Mouse (Mus musculus): ENCODE results near the gene Hist1h2ag. TPM values are rescaled to one million over a fixed set of nuclear protein-coding genes. Genes with fewer than 3 reads are reported as not detected.
"Not testable (repeated sequence)": the region's sequence is repeated elsewhere in the genome, so short reads cannot be mapped to it uniquely, and the experiment has no call there.

Gene Hist1h2ag
- total and polyA plus RNA-seq, 2 experiments from 2014 or later, result 4.8 to 193 TPM

DNA sequence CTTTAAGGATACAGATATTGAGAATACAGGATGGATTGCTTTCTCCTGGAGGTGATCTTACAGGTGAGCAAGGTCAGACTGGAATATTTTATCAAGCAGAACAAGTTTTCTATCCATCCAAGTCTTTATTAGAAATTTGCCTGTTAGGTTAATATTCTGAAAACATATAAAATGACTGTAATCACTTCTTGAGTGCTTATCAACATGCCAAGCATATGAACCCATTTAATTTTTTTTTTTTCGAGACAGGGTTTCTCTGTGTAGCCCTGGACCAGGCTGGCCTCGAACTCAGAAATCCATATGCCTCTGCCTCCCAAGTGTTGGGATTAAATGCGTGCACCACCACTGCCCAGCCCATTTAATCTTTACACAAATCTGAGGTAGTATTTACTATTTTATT, 5.8 kb downstream of the Hist1h2ag start:
- Histone ChIP-seq H3K27ac (ENCODE audit: low read depth, low read length) (no peak overlapping the region), H3K9ac (no peak overlapping the region), H3K4me2 (ENCODE audit: low read depth) (no peak overlapping the region), H3K36me3 (ENCODE audit: insufficient read depth) (no peaks in the 10 kb centered on the region), H3K4me3 (ENCODE audit: low read depth, low read length) (no peak overlapping the region), H3K27me3 (ENCODE audit: insufficient read depth, low read length) (no peaks in the 10 kb centered on the region), H3K9me3 (ENCODE audit: low read length) (no peaks in the 10 kb centered on the region), H3K4me1 (ENCODE audit: insufficient read depth) (peaks cover 17% of the 10 kb centered on the region)
- TF ChIP-seq CTCF (IDR thresholded peaks at IDR 0.05; ENCODE audit: low read depth), result no peak
- WGBS, result 63% methylated on average over 3 of the region's 3 CpGs
- no peak for ATAC-seq
- DNase-seq, result no peak

DNA sequence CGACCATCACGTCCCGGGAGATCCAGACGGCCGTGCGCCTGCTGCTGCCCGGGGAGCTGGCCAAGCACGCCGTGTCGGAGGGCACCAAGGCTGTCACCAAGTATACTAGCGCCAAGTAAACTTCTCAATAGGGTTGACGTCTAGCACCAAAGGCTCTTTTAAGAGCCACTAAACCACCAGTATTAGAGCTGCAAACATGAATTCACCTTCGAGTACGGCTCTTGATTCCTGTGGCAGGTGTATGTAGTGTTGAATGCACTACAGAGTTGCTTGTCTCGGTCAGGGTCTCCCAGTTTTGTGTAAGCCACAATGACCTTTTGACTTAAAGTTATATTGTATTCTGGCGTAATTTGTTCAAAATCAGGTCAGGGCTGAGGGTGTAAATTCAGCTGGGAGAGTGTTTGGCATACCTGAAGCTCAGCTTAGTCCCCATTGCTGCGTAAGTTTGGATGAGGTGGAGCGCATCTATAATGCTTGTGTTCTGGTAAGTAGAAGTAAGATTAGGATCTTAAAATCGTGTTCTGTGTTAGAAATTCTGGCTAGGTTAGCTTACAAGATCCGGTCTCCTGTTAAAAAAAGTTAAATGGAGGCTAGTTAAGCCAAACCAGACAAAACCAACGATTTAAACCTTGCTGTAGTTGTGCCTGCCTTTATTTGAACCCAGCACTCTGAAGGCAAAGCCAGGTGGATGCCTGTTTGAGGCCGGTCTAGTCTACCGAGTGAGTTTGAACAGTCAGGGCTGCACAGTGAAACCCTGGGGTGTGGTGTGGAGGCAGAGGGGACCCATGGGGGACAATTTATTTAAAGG, 6.4 kb downstream of the Hist1h2ag start:
- 2% methylated on average over 19 of the region's 23 CpGs for WGBS
- TF ChIP-seq CTCF (IDR thresholded peaks at IDR 0.05; ENCODE audit: low read depth), result no peak
- no peak; the same call in 1 of the 2 replicates for ATAC-seq

DNA sequence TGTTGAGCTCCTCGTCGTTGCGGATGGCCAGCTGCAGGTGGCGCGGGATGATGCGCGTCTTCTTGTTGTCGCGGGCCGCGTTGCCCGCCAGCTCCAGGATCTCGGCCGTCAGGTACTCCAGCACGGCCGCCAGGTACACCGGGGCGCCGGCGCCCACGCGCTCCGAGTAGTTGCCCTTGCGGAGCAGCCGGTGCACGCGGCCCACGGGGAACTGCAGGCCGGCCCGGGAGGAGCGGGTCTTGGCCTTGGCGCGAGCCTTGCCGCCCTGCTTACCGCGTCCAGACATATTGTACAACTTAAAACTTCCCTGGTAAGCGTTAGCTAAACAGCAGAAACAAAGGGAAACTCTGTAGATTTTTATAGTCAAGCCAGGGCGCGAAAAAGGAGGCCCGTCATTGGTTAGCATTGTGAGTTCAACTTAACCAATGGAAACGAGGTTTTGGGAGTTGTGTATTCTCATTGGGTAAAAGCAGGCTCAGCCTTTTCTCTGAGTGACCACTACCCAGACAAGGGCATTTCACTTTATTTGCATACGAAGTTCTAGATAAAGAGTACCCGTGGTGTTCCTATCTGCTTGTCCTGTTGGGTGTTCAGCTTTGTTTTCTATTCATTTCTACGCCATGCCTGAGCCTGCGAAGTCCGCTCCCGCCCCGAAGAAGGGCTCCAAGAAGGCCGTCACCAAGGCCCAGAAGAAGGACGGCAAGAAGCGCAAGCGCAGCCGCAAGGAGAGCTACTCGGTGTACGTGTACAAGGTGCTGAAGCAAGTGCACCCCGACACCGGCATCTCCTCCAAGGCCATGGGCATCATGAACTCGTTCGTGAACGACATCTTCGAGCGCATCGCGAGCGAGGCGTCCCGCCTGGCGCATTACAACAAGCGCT, 7.2 kb downstream of the Hist1h2ag start, which contains the start of the genes Hist1h2ah and Hist1h2bk:
Gene Hist1h2ah, minus strand, starts transcription at position 302 of the 882 bp plus-strand sequence.
Gene Hist1h2bk, plus strand, starts transcription at position 604 of the 882 bp plus-strand sequence.
- H3K27ac ChIP-seq (ENCODE audit: low read depth, low read length); H3K36me3 ChIP-seq (ENCODE audit: insufficient read depth); H3K9me3 ChIP-seq (ENCODE audit: low read length); H3K27me3 ChIP-seq (ENCODE audit: insufficient read depth, low read length): not testable (repeated sequence)
- H3K4me2 ChIP-seq (ENCODE audit: low read depth), result peak within 1 kb of the TSS; percentile 56
- H3K9ac ChIP-seq, result peak within 1 kb of the TSS; percentile 28
- WGBS, result under 1% methylated on average over 23 of the region's 69 CpGs
- ATAC-seq, result peak; percentile 99
- peaks cover 14% of the 10 kb centered on the region for H3K4me1 ChIP-seq (ENCODE audit: insufficient read depth)
- H3K4me3 ChIP-seq (ENCODE audit: low read depth, low read length), result peak within 1 kb of the TSS; percentile 40
- DNase-seq, result peak; percentile 95

More for the DNA sequence above, 6.4 kb downstream of the Hist1h2ag start:
- Histone ChIP-seq H3K27ac (ENCODE audit: low read depth, low read length) (no peak overlapping the region), H3K9me3 (ENCODE audit: low read length) (no peaks in the 10 kb centered on the region), H3K4me3 (ENCODE audit: low read depth, low read length) (peak overlapping the region; percentile 40), H3K4me1 (ENCODE audit: insufficient read depth) (peaks cover 17% of the 10 kb centered on the region), H3K36me3 (ENCODE audit: insufficient read depth) (no peaks in the 10 kb centered on the region), H3K9ac (peak overlapping the region; percentile 28), H3K27me3 (ENCODE audit: insufficient read depth, low read length) (no peaks in the 10 kb centered on the region), H3K4me2 (ENCODE audit: low read depth) (peak overlapping the region; percentile 56)
- DNase-seq, result peak; percentile 32

GRCm38 (mm10) chr13:22034443-22035266, 8.1 kb downstream of the Hist1h2ag start:
- Histone ChIP-seq H3K4me2 (ENCODE audit: low read depth) (peak overlapping the region; percentile 56), H3K27me3 (ENCODE audit: insufficient read depth, low read length) (no peaks in the 10 kb centered on the region), H3K4me1 (ENCODE audit: insufficient read depth) (peaks cover 6% of the 10 kb centered on the region), H3K9me3 (ENCODE audit: low read length) (no peaks in the 10 kb centered on the region), H3K9ac (no peak overlapping the region), H3K36me3 (ENCODE audit: insufficient read depth) (no peaks in the 10 kb centered on the region), H3K27ac (ENCODE audit: low read depth, low read length) (no peak overlapping the region), H3K4me3 (ENCODE audit: low read depth, low read length) (peak overlapping the region; percentile 26)
- WGBS, result 0% methylated on average over 12 of the region's 14 CpGs
- ATAC-seq, result no peak
- no peak for TF ChIP-seq CTCF (IDR thresholded peaks at IDR 0.05; ENCODE audit: low read depth)
- DNase-seq, result peak; percentile 22

DNA sequence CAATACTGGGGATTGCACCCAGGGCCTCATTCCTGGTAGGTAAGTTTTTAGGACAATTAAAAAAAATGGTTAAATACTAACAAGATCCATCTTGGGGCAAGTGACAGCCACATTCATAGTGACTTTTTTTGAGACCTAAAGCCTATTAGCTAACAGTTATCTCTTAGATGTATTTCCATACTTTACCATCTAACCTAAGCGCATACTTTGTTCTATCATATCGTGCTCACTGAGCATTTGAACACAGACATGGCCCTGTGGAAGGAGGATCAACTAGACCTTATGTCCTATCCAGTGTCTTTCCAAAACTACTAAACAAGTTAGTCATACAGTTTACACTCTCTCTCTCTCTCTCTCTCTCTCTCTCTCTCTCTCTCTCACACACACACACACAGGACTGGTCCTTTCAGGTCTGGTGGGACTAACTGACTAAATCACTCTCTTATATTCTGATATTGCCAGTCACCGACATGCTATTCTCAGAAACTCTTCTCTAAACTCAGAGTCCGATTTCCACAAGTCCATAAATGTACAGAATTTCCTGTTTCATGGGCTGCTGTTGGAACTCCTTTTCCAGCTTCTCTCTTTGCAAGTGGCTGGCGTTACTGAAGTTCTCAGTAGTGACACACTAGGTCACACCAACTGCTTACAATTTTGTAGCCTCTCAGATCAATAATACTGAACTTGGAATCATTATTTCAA, 8.9 kb downstream of the Hist1h2ag start:
- WGBS, result 48% methylated on average over 5 of the region's 5 CpGs
- no peak overlapping the region for H3K27ac ChIP-seq (ENCODE audit: low read depth, low read length)
- H3K4me3 ChIP-seq (ENCODE audit: low read depth, low read length), result no peak overlapping the region
- no peaks in the 10 kb centered on the region for H3K9me3 ChIP-seq (ENCODE audit: low read length)
- no peak overlapping the region for H3K4me2 ChIP-seq (ENCODE audit: low read depth)
- no peak for TF ChIP-seq CTCF (IDR thresholded peaks at IDR 0.05; ENCODE audit: low read depth)
- H3K27me3 ChIP-seq (ENCODE audit: insufficient read depth, low read length), result no peaks in the 10 kb centered on the region
- H3K36me3 ChIP-seq (ENCODE audit: insufficient read depth), result no peaks in the 10 kb centered on the region
- no peak overlapping the region for H3K9ac ChIP-seq
- H3K4me1 ChIP-seq (ENCODE audit: insufficient read depth), result peaks cover 6% of the 10 kb centered on the region
- ATAC-seq (no peak), DNase-seq (no peak)

DNA sequence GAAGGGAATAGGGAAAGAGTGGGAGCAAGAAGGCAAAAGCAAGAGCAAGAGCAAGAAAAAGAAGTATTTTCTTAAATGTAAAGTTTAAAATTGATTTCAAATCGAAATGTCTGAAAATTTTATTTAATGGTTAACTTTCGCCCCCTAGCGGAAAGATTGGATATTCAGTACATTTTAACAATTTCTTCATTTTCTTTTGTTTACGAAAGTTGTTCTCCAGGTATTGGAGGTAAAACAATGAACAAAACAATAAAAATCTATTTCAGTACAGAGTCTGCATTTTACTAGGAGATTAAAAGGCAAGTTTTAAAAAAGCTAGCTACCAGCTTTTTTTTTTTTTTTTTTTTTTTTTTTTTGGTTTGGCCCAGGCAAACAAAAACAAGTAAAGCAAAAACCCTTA, 12.3 kb downstream of the Hist1h2ag start:
- Histone ChIP-seq H3K27me3 (ENCODE audit: insufficient read depth, low read length) (no peaks in the 10 kb centered on the region), H3K9ac (no peak overlapping the region), H3K36me3 (ENCODE audit: insufficient read depth) (no peaks in the 10 kb centered on the region), H3K4me1 (ENCODE audit: insufficient read depth) (no peaks in the 10 kb centered on the region), H3K27ac (ENCODE audit: low read depth, low read length) (no peak overlapping the region), H3K4me3 (ENCODE audit: low read depth, low read length) (no peak overlapping the region), H3K4me2 (ENCODE audit: low read depth) (no peak overlapping the region), H3K9me3 (ENCODE audit: low read length) (no peaks in the 10 kb centered on the region)
- DNase-seq (peak; percentile 68), ATAC-seq (no peak)
- 10% methylated on average over 4 of the region's 4 CpGs for WGBS
- TF ChIP-seq CTCF (IDR thresholded peaks at IDR 0.05; ENCODE audit: low read depth), result peak; percentile 48

Data from forebrain, postnatal 0 days (tissue).